Mouse (Mus musculus) left cerebral cortex, adult 18-20 months (tissue): Measurements from ENCODE around the gene Ntrk3. TPM values are rescaled to one million over a fixed set of nuclear protein-coding genes. Genes with fewer than 3 reads are reported as not detected.

Experiments used
- DNase-seq, 2 experiments: peaks; one replicate each; pipeline ENCODE4 v3.0.0; 2021 to 2022; ENCODE audit warnings: low spot score in 2 of 2, mixed read lengths in 1 of 2
- total RNA-seq, 2 experiments: library from RNA; stranded (reverse); gene quantifications; 2 replicates each; pipeline ENCODE4 v1.2.3; 2021

Ntrk3 gene
- total RNA-seq, 2 experiments from 2014 or later: 136 to 143 TPM

- DNase-seq: no peak
Measured at GRCm38 (mm10) chr7:78258151-78258550, 479.7 kb downstream of the Ntrk3 start.

- no peak for DNase-seq
Measured at GRCm38 (mm10) chr7:78253777-78254385, 483.9 kb downstream of the Ntrk3 start.

- DNase-seq: no peak
Measured at GRCm38 (mm10) chr7:78248119-78248642, 489.6 kb downstream of the Ntrk3 start.

GRCm38 (mm10) chr7:78239012-78239411 is 498.8 kb downstream of the Ntrk3 start:
- DNase-seq: no peak

GRCm38 (mm10) chr7:78221668-78222067 is 516.1 kb downstream of the Ntrk3 start:
- DNase-seq: no peak

- no peak for DNase-seq
Measured at GRCm38 (mm10) chr7:78220949-78221348, 516.9 kb downstream of the Ntrk3 start.

- DNase-seq: peak; percentile 13 to 14
Measured at GRCm38 (mm10) chr7:78190931-78191653, 546.7 kb downstream of the Ntrk3 start.

- no peak for DNase-seq
Measured at GRCm38 (mm10) chr7:78185578-78185977, 552.2 kb downstream of the Ntrk3 start.

- DNase-seq: no peak
Measured at GRCm38 (mm10) chr7:78183396-78183795, 554.4 kb downstream of the Ntrk3 start.

- no peak for DNase-seq
Measured at GRCm38 (mm10) chr7:78179996-78180665, 557.7 kb downstream of the Ntrk3 start.

- no peak for DNase-seq
Measured at GRCm38 (mm10) chr7:78172267-78172955, 565.4 kb downstream of the Ntrk3 start.

- no peak for DNase-seq
Measured at GRCm38 (mm10) chr7:78165466-78165865, 572.3 kb downstream of the Ntrk3 start.

GRCm38 (mm10) chr7:78157946-78158345 is 579.9 kb downstream of the Ntrk3 start:
- no peak for DNase-seq

- DNase-seq: no peak
Measured at GRCm38 (mm10) chr7:78145251-78145650, 592.6 kb downstream of the Ntrk3 start.

- no peak for DNase-seq
Measured at GRCm38 (mm10) chr7:78144849-78145248, 593.0 kb downstream of the Ntrk3 start.

GRCm38 (mm10) chr7:78129966-78130365 is 607.8 kb downstream of the Ntrk3 start:
- DNase-seq: no peak

Other genes with a start within 250 kb of the Ntrk3 start
- 10 to 100 TPM; 38.5 to 40.1 TPM for gene Mrps11, start 45.1 kb upstream of the Ntrk3 start, total RNA-seq
- gene Mrpl46, start 45.5 kb upstream of the Ntrk3 start, total RNA-seq: 10 to 100 TPM; 33.7 to 35.9 TPM
- 1 to 10 TPM; 5.4 to 6.2 TPM for gene Det1, start 109.3 kb upstream of the Ntrk3 start, total RNA-seq
- 10 to 100 TPM; 21.5 to 25.5 TPM for gene Aen, start 157.8 kb upstream of the Ntrk3 start, total RNA-seq
- gene Isg20, start 175.4 kb upstream of the Ntrk3 start, total RNA-seq: 1 to 10 TPM in 1 of 2 experiments, under 1 TPM in 1; 0.91 to 1.4 TPM